Mouse (Mus musculus): ENCODE data around the gene Pax7.

- TF ChIP-seq POLR2A (IDR thresholded peaks at IDR 0.05; ENCODE audit: low read depth, low read length) (no peak), CTCF (IDR thresholded peaks at IDR 0.05; ENCODE audit: extremely low read depth, insufficient read length, insufficient replicate concordance, low read depth, low read length) (no peak)
Measured at GRCm38 (mm10) chr4:139825326-139826112, 7.8 kb downstream of the Pax7 start.
